Mouse (Mus musculus) cortical plate, adult 2 months (tissue): ENCODE measurements around the gene Nfe2l1.

ENCODE experiments used
- CTCF ChIP-seq: fragments of 200-500 bp; IDR thresholded peaks from 2 replicates; pipeline ENCODE4 v1.5.1; 2011; ENCODE audit warnings: mild to moderate bottlenecking, control low read depth, low read length; ENCODE audit not compliant: insufficient read depth; ENCODE audit errors: extremely low read depth
- POLR2A ChIP-seq: fragments of 200-500 bp; IDR thresholded peaks from 2 replicates; pipeline ENCODE4 v1.6.1; 2011; ENCODE audit warnings: mild to moderate bottlenecking, low read length, control low read depth; ENCODE audit not compliant: insufficient read depth; ENCODE audit errors: extremely low read depth

GRCm38 (mm10) chr11:96859635-96860034 lies 29.9 kb upstream of the Nfe2l1 start:
- TF ChIP-seq CTCF, result no peak
- no peak for TF ChIP-seq POLR2A
